Mouse (Mus musculus): ENCODE measurements around the gene Lsr.
"Not testable (repeated sequence)": the region's sequence is repeated elsewhere in the genome, so short reads cannot be mapped to it uniquely, and the experiment has no call there.

Gene Lsr

GRCm38 (mm10) chr7:30924071-30924470, 49.2 kb downstream of the Lsr start:
- DNase-seq = no peak

GRCm38 (mm10) chr7:30922490-30922889, 50.8 kb downstream of the Lsr start:
- DNase-seq = not testable (repeated sequence)

GRCm38 (mm10) chr7:30920217-30920616, 53.0 kb downstream of the Lsr start:
- peak; percentile 67 for DNase-seq

- DNase-seq = no peak
Measured at GRCm38 (mm10) chr7:30917219-30917618, 56.0 kb downstream of the Lsr start.

GRCm38 (mm10) chr7:30916713-30917112, 56.6 kb downstream of the Lsr start:
- no peak for DNase-seq

GRCm38 (mm10) chr7:30914732-30915131, 58.5 kb downstream of the Lsr start, which contains the start of gene Mag:
TSS of gene Mag (minus strand) at chr7:30914873.
- no peak for DNase-seq

GRCm38 (mm10) chr7:30909773-30910172, 63.5 kb downstream of the Lsr start:
- no peak for DNase-seq

GRCm38 (mm10) chr7:30908992-30909431, 64.3 kb downstream of the Lsr start:
- no peak for DNase-seq

GRCm38 (mm10) chr7:30908277-30908991, 64.8 kb downstream of the Lsr start:
- peak; percentile 52 for DNase-seq
